Mouse (Mus musculus): ENCODE measurements at regions not wholly inside any gene's neighbourhood (a gene's known extent, or its start where the extent isn't known, plus 50 kb on each side); places are given as distances from the start of the nearest gene placed in this dataset.

DNA sequence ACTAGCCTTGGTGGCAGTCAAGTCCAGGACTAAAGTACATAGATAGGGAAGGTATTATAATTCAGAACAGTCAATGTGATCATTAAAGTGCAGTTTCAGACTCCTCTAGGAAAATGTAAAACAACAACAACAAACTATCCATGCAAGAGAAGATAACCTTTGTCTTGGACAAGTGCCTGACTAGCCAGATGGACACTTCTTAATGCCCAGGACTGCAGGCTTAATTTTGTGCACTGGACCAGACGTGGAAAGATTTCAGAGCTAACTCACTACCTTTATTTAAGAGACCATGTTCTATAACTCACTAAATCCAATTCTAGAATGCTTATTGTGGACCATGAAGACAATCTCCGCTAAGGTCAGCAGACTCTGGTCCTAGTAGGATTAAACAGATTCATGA is 215.6 kb upstream of the Stxbp5 start:
- TF ChIP-seq CTCF (IDR thresholded peaks at IDR 0.05; ENCODE audit: borderline replicate concordance, insufficient read depth, low read depth, low read length) (no peak), POLR2A (IDR thresholded peaks at IDR 0.05; ENCODE audit: borderline replicate concordance, insufficient read depth, low read length) (no peak)
- H3K27me3 ChIP-seq (ENCODE audit: control insufficient read depth, insufficient read depth, low read length) = no peaks in the 10 kb centered on the region
- no peak overlapping the region for H3K27ac ChIP-seq (ENCODE audit: insufficient read depth, low read length)
- no peaks in the 10 kb centered on the region; the same call in 1 of the 2 replicates for H3K4me1 ChIP-seq (ENCODE audit: control insufficient read depth, insufficient read depth, low read length)
- 42% methylated on average over 2 of the region's 2 CpGs for WGBS
- no peak overlapping the region for H3K4me3 ChIP-seq (replicated peaks; ENCODE audit: insufficient read depth, low read depth, low read length)
- DNase-seq = peak; percentile 25 to 56

DNA sequence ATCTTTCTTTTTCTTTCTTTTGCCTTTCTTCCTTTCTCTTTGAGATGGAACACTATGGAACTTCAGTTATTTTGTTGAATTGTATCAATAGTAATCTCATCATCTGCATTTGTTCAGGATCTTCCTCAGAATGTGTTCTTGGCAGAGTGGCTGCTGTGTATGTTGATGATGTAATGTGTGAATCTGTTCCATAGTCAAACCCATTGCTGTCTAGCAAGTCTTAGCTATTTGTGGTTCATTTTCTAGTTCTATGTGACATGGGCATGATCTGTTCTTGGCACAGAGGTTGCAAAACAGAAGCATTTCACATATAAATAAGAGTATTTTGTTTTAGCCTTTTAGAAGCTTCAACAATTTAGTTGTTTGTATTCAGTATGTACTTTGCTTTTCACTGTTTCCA is 212.4 kb upstream of the Stxbp5 start:
- TF ChIP-seq POLR2A (IDR thresholded peaks at IDR 0.05; ENCODE audit: borderline replicate concordance, insufficient read depth, low read length) (no peak), CTCF (IDR thresholded peaks at IDR 0.05; ENCODE audit: borderline replicate concordance, insufficient read depth, low read depth, low read length) (no peak)
- no peak for DNase-seq
- no peaks in the 10 kb centered on the region for H3K27me3 ChIP-seq (ENCODE audit: control insufficient read depth, insufficient read depth, low read length)

GRCm38 (mm10) chr10:10111055-10111454 is 210.2 kb upstream of the Stxbp5 start:
- Histone ChIP-seq H3K4me3 (replicated peaks; ENCODE audit: insufficient read depth, low read depth, low read length) (no peak overlapping the region), H3K4me1 (ENCODE audit: control insufficient read depth, insufficient read depth, low read length) (peaks cover 5% of the 10 kb centered on the region), H3K27me3 (ENCODE audit: control insufficient read depth, insufficient read depth, low read length) (no peaks in the 10 kb centered on the region), H3K27ac (ENCODE audit: insufficient read depth, low read length) (no peak overlapping the region)
- no peak for DNase-seq
- 95% methylated on average over 4 of the region's 4 CpGs for WGBS
- TF ChIP-seq CTCF (IDR thresholded peaks at IDR 0.05; ENCODE audit: borderline replicate concordance, insufficient read depth, low read depth, low read length) = no peak
- no peak for TF ChIP-seq POLR2A (IDR thresholded peaks at IDR 0.05; ENCODE audit: borderline replicate concordance, insufficient read depth, low read length)

More for the DNA sequence above, 212.4 kb upstream of the Stxbp5 start:
- Histone ChIP-seq H3K27ac (ENCODE audit: insufficient read depth, low read length) (no peak overlapping the region), H3K4me3 (replicated peaks; ENCODE audit: insufficient read depth, low read depth, low read length) (no peak overlapping the region), H3K4me1 (ENCODE audit: control insufficient read depth, insufficient read depth, low read length) (no peaks in the 10 kb centered on the region; the same call in 1 of the 2 replicates)

GRCm38 (mm10) chr10:10109867-10110266 is 209.0 kb upstream of the Stxbp5 start:
- H3K27ac ChIP-seq (ENCODE audit: insufficient read depth, low read length) = no peak overlapping the region
- no peaks in the 10 kb centered on the region for H3K27me3 ChIP-seq (ENCODE audit: control insufficient read depth, insufficient read depth, low read length)
- WGBS = 82% methylated on average over 8 of the region's 8 CpGs
- no peak for DNase-seq
- H3K4me1 ChIP-seq (ENCODE audit: control insufficient read depth, insufficient read depth, low read length) = peaks cover 5% of the 10 kb centered on the region
- no peak overlapping the region for H3K4me3 ChIP-seq (replicated peaks; ENCODE audit: insufficient read depth, low read depth, low read length)
- TF ChIP-seq CTCF (IDR thresholded peaks at IDR 0.05; ENCODE audit: borderline replicate concordance, insufficient read depth, low read depth, low read length) (no peak), POLR2A (IDR thresholded peaks at IDR 0.05; ENCODE audit: borderline replicate concordance, insufficient read depth, low read length) (no peak)

GRCm38 (mm10) chr10:10107123-10107525 is 206.2 kb upstream of the Stxbp5 start:
- no peak for TF ChIP-seq POLR2A (IDR thresholded peaks at IDR 0.05; ENCODE audit: borderline replicate concordance, insufficient read depth, low read length)
- TF ChIP-seq CTCF (IDR thresholded peaks at IDR 0.05; ENCODE audit: borderline replicate concordance, insufficient read depth, low read depth, low read length) = no peak
- Histone ChIP-seq H3K27me3 (ENCODE audit: control insufficient read depth, insufficient read depth, low read length) (no peaks in the 10 kb centered on the region), H3K4me3 (replicated peaks; ENCODE audit: insufficient read depth, low read depth, low read length) (no peak overlapping the region), H3K4me1 (ENCODE audit: control insufficient read depth, insufficient read depth, low read length) (peaks cover 5% of the 10 kb centered on the region), H3K27ac (ENCODE audit: insufficient read depth, low read length) (no peak overlapping the region)
- peak; percentile 35 to 50 for DNase-seq
- WGBS = 19% methylated on average over 3 of the region's 3 CpGs

DNA sequence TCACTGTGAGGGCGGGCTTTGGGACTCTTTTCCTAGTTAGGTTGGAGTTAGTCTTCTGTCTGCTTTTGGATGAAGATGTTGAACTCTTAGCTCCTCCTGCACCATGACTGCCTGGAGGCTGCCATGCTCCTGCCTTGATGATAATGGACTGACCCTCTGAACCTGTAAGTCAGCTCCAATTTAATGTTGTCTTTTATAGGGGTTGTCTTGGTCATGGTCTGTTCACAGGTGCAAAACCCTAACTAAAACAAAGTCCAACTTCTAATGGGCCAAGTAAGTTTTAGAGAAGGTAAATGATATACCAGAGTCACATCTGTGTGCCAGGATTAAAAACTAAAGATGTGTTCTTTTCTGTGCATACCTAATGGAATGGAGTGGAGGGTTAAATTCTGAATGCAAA is 205.8 kb upstream of the Stxbp5 start:
- TF ChIP-seq CTCF (IDR thresholded peaks at IDR 0.05; ENCODE audit: borderline replicate concordance, insufficient read depth, low read depth, low read length) (no peak), POLR2A (IDR thresholded peaks at IDR 0.05; ENCODE audit: borderline replicate concordance, insufficient read depth, low read length) (no peak)
- H3K27ac ChIP-seq (ENCODE audit: insufficient read depth, low read length) = no peak overlapping the region
- H3K4me3 ChIP-seq (replicated peaks; ENCODE audit: insufficient read depth, low read depth, low read length) = no peak overlapping the region
- H3K27me3 ChIP-seq (ENCODE audit: control insufficient read depth, insufficient read depth, low read length) = no peaks in the 10 kb centered on the region
- peaks cover 5% of the 10 kb centered on the region for H3K4me1 ChIP-seq (ENCODE audit: control insufficient read depth, insufficient read depth, low read length)
- DNase-seq = no peak
- WGBS = 95% methylated on average over 1 of the region's 1 CpGs

- 80% methylated on average over 2 of the region's 2 CpGs for WGBS
- H3K4me1 ChIP-seq (ENCODE audit: control insufficient read depth, insufficient read depth, low read length) = no peaks in the 10 kb centered on the region
- no peak overlapping the region for H3K4me3 ChIP-seq (replicated peaks; ENCODE audit: insufficient read depth, low read depth, low read length)
- H3K27me3 ChIP-seq (ENCODE audit: control insufficient read depth, insufficient read depth, low read length) = no peaks in the 10 kb centered on the region
- no peak for DNase-seq
- no peak for TF ChIP-seq POLR2A (IDR thresholded peaks at IDR 0.05; ENCODE audit: borderline replicate concordance, insufficient read depth, low read length)
- no peak for TF ChIP-seq CTCF (IDR thresholded peaks at IDR 0.05; ENCODE audit: borderline replicate concordance, insufficient read depth, low read depth, low read length)
- no peak overlapping the region for H3K27ac ChIP-seq (ENCODE audit: insufficient read depth, low read length)
Observed at GRCm38 (mm10) chr10:10101641-10102040, 200.8 kb upstream of the Stxbp5 start.

- Histone ChIP-seq H3K27me3 (ENCODE audit: control insufficient read depth, insufficient read depth, low read length) (no peaks in the 10 kb centered on the region), H3K4me1 (ENCODE audit: control insufficient read depth, insufficient read depth, low read length) (peaks cover 2% of the 10 kb centered on the region; the same call in 1 of the 2 replicates), H3K4me3 (replicated peaks; ENCODE audit: insufficient read depth, low read depth, low read length) (no peak overlapping the region), H3K27ac (ENCODE audit: insufficient read depth, low read length) (no peak overlapping the region)
- DNase-seq = no peak
- WGBS = 95% methylated on average over 1 of the region's 1 CpGs
- TF ChIP-seq POLR2A (IDR thresholded peaks at IDR 0.05; ENCODE audit: borderline replicate concordance, insufficient read depth, low read length) (no peak), CTCF (IDR thresholded peaks at IDR 0.05; ENCODE audit: borderline replicate concordance, insufficient read depth, low read depth, low read length) (no peak)
Observed at GRCm38 (mm10) chr10:10098521-10098920, 197.6 kb upstream of the Stxbp5 start.

Data from cerebellum, adult 2 months (tissue).